Mouse (Mus musculus) heart, postnatal 10 days (tissue): Measurements from ENCODE around the gene Bola1. TPM values are rescaled to one million over a fixed set of nuclear protein-coding genes. Genes with fewer than 3 reads are reported as not detected.
"Not testable (repeated sequence)": the region's sequence is repeated elsewhere in the genome, so short reads cannot be mapped to it uniquely, and the experiment has no call there.

Experiments
- DNase-seq, 2 experiments: peaks; one replicate each; pipeline ENCODE4 v3.0.0; 2021
- intact Hi-C: fragments of 180-260 bp; cut with DNase I; formaldehyde crosslinking; loops from one replicate; pipeline ENCODE4 v1.15.1; 2025
- total RNA-seq, 2 experiments: library from RNA; stranded (reverse); gene quantifications; 2 replicates each; pipeline ENCODE4 v1.2.3; 2021

Gene Bola1
- total RNA-seq, 2 experiments from 2014 or later: 19.3 to 19.6 TPM

DNA sequence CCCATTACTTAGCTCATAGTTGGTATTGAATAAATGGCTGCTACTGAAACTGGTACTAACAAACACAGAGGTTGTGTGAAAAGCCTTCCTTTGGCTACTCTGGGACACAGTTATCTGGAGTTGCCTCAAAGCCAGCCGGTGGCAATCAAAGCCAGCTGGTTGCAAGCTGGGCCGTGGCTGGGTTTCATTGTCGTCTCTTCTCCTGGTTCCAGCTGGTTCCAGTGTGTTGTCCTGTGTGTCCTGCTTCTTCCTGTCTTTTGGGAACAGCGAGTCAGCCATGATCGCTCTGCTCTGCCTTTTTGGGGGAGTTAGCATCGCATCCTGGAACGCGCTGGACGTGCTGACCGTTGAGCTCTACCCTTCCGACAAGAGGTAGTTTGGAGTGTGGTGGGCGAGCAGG, 26.5 kb downstream of the Bola1 start:
- intact Hi-C loops: no loop called here
- peak; percentile 23 to 60 for DNase-seq

DNA sequence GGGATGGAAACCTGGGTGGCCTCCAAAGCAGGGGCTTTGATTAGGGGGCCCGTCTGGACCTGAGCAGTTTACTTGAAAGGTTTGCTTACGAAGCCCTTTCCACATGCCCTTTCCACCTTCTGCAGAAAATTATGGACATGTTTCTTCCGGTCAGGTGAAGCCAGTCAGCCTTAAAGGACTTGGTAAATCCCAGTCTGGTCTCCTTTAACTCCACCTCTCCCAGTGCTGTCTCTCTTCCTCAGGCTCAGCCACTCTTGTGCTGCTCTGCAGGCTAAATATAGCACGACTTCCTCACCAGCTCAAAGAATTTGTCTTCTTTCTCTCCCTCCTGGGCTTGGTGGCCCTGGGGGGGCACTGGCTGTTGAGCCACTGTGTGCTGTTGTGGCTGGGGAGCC, 37.1 kb downstream of the Bola1 start:
- intact Hi-C loops: no loop called here
- peak in 1 of 2 experiments; percentile 43 for DNase-seq

DNA sequence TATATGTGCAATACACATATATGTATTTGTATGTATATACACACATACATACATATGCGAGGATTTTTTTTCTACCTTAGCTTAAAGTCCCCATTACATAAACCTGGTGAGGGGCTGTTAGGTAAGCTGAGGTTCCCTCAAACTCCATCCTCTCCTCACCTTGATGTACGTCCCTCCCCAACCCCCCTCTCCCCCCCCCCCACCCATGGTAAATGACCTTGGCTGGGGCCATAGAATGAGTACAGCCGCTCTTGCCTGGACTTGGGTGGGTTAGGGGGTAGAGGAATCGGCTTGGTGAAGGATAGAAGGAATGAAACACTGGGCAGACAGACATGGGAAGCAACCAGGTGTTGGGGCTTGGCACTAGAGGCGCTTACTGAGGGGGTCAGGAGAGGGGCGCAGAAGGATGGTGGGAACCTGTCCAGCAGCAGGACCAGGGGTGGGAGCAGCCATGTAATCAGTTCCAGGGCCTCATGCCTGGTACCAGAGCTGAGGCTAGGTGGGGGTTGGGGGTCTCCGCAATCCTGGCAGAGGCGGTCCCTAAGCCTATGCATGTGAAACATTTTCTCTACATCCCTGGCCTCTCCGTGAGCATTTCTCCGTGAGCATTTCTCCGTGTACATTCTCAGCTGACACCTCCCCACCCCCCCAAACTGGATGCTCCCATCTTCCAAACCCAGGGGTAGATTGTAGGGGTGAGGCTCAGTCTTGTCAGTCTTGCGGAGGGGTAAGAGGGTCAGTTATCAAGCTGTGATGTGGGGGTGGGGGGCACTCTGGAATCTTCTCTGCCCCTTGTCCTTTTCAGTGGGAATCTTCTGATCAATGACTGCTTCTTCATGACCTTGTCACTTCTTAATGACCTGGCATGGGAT, 37.8 kb downstream of the Bola1 start:
- DNase-seq: no peak

DNA sequence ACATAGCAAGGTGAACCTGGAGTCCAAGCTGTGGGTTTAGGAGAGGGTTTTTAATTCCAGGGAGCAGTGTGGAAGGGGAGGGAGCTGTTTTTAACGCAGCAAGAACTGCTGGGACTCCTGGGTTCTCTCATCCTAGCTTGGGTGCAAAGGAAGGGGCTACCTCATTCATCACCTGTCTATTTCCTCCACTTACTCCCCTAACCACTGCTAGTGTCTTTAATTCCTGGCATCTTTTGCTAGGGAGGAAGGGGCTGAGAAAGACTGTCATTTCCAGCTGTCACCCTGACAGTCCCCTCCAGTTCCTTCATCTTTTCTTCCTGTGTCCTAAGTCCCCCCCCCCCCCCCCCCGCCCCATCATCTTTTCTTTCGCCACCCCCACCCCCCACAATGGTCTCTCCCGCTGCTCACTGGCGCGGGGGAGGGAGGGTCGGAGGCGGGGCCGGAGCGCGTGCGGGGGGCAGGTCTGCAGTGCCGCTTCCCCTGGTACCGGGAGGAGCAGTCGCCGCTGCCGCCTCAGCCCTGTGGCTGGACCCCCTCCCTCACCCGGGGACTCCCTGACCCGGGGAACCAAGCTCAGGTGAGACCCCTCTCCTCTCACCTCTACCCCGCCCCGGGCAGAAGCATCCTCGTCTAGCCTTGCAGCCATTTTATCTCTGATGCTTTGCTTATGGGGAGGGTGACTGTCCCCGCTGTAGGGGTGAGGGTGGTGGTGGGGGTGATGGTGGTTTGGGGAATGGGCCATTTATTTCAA, 38.6 kb downstream of the Bola1 start, which contains the start of gene Sv2a:
Sv2a (plus strand) TSS at position 425 of the 751 bp plus-strand sequence.
- intact Hi-C loops: no loop called here

More for the DNA sequence above, 37.8 kb downstream of the Bola1 start:
- intact Hi-C loops: no loop called here

DNA sequence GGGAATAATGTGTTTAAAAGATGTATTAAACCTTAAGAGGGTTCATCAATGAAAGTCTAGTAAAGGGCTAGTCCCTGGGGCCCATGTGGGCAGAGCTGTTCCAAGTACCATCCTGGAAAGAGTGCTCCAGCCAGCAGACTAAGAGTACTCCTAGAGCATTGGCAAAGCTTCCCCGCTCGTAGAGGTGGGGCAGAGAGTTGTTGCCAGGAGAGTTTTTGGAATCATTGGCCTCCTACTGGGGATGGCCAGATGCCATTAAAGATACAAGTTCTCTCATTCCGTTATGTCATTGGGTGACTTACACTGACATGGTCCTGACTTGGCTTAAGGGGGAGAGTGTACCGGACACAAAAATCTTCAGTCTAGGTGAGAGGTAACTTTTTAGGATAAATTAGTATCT, 40.0 kb downstream of the Bola1 start:
- intact Hi-C loops: no loop called here
- peak; percentile 80 for DNase-seq

More for the DNA sequence above, 38.6 kb downstream of the Bola1 start, which contains the start of gene Sv2a:
- peak; percentile 64 to 66 for DNase-seq

DNA sequence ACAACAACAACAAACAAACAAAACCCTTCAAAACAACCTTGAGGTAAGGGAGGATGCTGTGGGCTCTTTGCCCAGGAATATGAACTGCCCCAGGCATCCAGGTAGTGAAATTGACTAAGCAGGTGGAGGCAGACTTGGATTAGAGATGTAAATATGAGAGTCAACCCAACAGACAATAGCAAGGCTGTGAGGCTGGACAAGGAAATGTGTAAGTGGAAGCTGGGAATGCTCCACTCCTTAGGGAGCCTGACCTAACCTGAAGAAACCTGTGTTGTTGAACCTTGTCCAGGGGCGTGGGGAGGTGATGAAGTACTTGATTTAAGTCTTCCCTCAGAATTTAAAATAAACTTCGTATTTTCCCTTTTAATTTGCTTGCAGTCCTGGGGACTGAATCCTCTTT, 40.6 kb downstream of the Bola1 start:
- intact Hi-C loops: no loop called here
- no peak for DNase-seq

DNA sequence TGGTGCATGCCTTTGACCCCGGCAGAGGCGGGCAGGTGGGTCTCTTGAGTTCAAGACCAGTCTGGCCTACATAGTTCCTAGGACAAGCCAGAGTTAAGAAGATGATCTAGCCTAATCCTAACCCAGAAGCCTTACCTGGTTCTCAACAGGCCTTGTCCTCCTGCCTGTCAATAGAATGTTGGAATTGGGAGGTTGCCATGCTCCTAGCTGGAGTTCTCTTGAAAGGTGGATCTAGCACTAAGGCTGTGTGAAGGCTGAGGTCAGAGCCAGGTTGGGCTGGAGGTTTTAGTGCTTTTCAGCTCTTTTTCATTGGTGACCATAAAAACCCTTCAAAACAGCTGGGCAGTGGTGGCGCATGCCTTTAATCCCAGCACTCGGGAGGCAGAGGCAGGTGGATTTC, 41.1 kb downstream of the Bola1 start:
- DNase-seq: no peak
- intact Hi-C loops: no loop called here

DNA sequence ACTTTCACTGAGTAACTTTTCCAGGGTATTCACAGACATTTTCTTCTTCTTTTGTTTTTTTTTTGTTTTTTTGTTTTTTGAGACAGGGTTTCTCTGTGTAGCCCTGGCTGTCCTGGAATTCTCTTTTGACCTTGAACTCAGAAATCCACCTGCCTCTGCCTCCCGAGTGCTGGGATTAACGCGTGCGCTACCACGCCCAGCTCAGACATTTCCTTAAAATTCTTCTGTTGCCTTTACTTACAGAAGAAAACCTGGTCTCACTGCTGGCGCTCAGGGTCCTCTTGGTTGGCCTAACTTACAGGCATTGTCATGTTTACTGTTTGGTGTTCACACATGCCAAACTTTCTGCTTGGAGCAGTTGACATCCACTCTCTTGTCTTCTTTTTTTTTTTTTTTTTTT, 44.3 kb downstream of the Bola1 start:
- intact Hi-C loops: loop anchor here (2.0 kb wide), 1 partner anchor 46 kb away; the partner anchor contains the start of genes Hist2h2ac and Hist2h2be
- DNase-seq: no peak

DNA sequence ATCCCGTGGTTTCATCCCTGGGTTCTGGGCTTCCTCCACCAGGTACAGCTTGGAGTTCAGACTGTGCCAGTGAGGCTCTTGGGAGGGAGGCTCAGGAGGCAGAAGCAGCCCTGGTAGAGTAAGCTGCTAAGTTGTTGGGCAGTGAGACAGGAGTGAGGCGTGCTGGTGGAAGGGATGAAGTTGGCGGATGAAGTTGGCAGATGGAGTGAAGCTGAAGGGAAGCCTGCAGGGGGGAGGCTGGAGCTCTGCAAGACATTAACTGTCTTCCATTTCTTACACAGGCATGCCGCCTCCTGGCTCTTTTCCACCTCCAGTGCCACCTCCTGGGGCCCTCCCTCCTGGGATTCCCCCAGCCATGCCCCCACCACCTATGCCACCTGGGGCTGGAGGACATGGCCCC, 45.5 kb downstream of the Bola1 start:
- not testable (repeated sequence) for DNase-seq
- intact Hi-C loops: loop anchor here (2.0 kb wide), 1 partner anchor 47 kb away; the partner anchor contains the start of genes Hist2h2ac and Hist2h2be

DNA sequence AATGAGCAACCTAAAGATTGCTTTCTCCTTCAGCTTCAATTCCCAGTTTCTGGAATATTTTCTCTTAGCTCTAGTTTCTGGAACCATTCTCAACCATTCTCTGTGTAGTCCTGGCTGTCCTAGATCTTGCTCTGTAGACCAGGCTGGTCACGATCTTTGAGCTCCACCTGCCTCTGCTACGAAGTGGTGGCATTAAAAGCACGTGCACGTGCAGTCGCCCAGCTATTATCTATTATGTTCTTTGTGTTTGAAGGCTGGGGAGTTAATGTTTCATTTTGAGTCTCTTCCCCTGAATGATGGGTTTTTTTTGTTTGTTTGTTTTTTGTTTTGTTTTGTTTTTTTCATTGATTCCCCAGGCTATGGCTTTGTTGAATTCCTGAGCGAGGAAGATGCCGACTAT, 46.3 kb downstream of the Bola1 start:
- no peak for DNase-seq
- intact Hi-C loops: no loop called here

DNA sequence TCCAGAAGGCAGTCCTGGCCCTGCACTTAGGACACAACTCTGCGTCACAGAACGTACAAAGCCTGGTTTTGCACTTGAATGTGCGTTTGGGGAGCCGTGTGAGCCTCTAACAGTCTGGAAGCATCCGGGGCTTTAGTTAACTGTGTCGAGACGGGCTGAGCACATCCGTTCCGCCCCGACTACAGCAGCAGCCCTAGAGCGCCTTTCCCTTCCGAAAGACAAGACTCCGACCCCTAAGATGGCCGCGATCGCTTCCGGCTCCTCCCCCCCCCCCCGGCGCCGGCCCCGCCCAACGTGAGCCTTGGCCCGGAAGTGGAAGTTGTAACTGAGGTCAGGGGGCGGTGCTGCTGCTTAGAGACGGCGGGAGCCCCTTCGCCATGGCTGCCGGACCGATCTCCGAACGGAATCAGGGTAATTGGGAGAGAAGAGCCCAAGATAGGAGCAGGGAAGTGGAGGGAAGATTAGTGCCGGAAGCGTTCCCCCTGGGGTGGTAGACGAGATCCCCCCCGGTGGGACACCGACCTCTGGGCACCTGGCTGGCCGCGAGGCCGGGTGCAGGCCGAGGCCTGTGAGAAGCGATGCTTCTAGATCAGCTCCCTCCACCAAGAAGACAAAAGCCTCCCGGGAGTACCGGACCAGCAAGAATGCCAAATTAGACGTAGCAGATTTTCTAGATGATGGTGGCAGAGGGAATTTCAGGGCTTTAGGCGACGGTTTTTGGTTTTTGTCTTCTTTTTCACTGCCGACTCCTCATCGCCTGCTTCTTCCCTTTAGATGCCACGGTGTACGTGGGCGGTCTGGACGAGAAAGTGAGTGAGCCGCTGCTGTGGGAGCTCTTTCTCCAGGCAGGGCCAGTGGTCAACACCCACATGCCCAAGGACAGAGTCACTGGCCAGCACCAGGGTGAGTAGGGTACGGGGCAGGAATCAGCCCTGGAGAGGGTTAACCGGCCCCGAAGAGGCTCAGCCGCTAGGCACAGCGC, 47.0 kb downstream of the Bola1 start, which contains the start of gene Sf3b4:
Sf3b4 (plus strand) TSS at position 136 of the 982 bp plus-strand sequence.
- peak; percentile 87 to 89 for DNase-seq

DNA sequence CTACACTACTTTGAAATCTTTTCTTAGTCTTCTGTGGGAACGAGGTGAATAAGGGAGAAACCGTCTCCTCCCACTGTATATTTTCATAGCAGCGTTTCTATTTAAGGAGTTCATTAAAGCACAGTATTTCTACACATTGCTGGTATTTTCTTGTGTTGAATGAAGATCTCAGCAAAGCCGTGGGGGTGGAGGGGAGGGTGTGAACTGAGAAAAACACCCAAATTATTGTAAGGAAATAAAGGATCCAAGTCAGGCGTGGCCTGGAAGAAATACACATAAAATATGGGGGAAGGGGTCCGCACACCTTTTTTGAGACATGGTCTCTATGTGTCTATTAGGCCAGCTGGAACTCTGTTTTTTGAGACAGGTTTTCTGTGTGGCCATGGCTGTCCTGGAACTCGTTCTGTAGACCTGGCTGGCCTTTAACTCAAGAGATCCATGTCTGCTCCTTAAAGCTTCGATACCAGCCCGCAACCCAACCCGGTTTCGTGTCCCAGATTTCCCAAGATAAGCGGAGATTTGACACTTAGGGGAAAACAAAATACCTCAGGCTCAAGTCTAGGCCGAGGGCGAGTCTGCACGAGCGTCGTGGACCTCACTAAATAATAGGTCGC, 47.8 kb downstream of the Bola1 start:
- intact Hi-C loops: no loop called here
- no peak for DNase-seq

More for the DNA sequence above, 47.0 kb downstream of the Bola1 start, which contains the start of gene Sf3b4:
- intact Hi-C loops: no loop called here

DNA sequence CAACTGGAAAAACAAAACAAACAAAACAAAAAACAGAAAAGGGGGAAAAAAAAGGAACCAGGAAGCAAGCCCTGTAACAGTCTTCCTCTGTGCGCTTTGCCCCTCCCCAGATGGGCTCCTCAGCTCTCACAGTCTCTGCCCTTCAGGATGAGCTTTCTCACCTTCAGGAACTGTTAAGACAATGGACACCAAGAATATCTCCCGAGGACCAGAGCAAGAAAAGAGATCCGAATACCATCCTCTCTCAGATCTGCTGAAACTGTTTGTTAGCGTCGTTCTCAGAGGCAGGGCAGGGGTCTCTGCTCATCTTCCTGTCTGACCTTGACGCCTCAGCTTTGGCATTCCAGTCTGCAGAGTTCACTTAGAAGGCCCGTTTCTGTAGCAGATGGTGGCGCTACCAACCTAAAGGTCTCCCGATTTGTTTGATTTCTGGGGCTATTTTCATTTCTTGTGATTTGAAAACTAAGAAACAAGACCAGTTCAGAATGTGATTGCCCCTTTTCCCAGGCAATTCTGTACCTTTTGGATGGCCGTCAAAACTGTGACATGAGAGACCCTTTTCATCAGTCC, 48.4 kb downstream of the Bola1 start:
- peak in 1 of 2 experiments; percentile 21 for DNase-seq
- intact Hi-C loops: no loop called here

DNA sequence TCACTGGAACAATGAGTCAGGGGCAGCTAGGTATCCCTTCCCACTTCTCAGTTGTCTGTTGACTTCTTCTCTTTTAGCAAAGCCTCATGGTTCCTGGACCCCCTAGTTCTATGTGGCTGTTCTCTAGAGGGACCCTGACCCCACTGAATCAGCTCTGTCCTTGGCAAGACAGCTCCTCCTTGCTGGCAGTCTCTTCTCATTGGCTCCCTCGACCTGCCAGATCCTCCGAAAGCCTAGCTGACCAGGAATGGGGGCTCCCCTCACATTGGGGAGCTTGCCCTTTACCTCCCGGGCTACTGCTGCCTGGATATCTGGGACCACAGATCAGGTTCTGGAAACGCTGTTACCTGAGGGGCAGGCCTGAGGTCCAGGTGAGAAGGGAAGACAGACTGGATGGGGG, 49.2 kb downstream of the Bola1 start:
- no peak for DNase-seq
- intact Hi-C loops: no loop called here

DNA sequence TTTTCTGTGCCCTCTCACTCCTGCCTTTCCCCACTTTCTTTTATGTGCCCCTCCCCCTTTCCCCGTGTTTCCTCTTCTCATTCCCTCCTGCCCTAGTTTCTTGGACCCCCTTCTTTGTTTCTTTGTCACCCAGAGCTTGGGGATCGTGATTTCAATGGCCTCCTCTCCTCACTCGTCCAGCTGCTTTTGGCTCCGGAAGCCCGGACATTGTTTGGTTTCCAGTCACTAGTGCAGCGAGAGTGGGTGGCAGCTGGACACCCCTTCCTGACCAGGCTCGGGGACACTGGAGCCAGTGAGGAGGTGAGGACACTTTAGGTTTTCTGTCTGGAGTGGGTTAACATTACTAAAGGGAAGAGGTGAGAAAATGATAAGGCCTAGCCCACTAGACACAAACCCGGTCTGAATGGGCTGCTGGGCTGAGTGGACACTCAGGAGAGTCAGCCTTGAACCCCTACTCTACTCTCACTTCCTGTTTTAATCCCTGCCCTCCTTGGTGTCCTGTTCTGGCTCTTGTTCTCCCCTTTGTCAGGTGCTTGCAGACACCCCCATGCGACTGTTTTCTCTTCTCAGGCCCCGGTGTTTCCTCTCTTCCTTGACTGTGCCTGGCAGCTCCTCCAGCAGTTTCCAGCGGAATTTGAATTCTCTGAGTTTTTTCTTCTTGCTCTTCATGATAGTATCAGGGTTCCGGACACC, 50.9 kb downstream of the Bola1 start:
- intact Hi-C loops: no loop called here
- DNase-seq: peak in 1 of 2 experiments; percentile 31

DNA sequence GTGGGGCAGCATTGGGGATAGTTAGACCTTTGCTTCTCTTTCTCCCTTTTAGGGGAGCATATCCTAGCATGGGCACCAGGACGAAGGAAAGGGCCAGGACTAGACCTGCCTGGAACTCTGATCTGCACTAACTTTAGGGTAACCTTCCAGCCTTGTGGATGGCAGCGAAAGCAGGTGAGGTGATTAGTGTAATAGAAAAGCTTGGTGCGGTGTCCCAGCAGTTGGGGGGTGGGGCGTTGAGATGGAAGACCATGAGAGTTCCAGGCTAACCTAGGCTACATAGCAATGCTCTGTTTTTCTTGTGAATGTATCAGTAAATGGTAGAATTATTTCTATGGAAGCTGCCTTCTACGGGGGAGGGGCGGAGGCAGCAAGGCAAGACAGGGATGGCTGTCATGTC, 56.5 kb downstream of the Bola1 start:
- intact Hi-C loops: no loop called here
- no peak for DNase-seq

DNA sequence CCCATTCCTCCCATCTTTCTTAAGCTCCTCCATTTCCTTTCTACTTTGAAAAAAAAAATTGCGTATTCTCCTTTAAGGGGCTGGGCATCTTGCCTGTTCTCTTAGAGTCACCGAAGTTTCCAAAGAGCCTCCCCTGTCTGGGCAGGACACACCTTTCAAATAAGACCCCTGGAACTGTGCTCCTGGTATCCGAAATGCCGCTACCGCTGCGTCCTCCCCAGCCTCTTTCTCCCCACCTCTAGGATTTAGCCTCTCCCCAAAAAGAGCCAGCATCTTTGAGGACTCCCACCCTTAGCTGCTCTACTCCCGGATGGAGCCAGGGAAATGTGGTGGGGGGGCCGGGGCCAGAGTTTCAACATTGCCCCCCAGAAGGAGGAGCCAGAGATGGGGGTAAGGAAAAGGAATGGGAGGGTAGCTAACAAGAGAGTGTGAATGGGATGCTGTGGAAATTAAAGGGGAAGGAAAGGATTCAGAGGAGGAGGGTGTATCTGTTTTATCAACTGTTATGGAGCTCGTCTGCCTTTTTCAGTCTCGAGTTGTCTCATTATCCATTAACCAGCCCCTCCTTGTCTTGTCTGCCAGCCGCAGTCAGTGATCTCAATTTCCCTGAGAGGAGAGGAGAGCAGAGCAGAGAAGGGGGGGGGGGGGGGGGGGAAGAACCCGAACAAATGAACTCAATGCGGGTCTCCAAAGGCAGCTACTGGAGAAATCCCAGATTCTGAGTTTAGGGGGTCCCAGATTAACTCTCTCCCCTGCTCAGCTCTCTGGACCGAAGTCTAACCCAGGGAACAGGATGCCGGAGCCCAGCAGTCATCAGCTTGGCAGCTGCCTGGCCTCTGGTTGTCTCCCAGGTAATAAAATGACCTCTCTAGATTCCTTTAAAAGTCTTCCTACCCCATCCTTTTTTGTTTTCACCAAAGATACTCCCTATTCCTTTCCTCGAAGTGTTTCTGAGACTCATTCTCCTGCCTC, 57.4 kb downstream of the Bola1 start, which contains the start of gene Mtmr11:
Mtmr11 (plus strand) TSS at position 136 of the 972 bp plus-strand sequence.
- intact Hi-C loops: no loop called here
- peak; percentile 51 to 62 for DNase-seq
